Mouse (Mus musculus) limb, embryonic 13.5 days (tissue): ENCODE measurements at regions not wholly inside any gene's neighbourhood (a gene's known extent, or its start where the extent isn't known, plus 50 kb on each side); places are given as distances from the start of the nearest gene placed in this dataset.
A peak's percentile ranks its signal among the peaks of the same experiment; 100 is the strongest.

ENCODE experiments used
- ATAC-seq: fragments of 200-750 bp; cut with Nextera tagmentation; 2 replicates; pipeline ENCODE4 v1.8.0; 2017; ENCODE audit warnings: low read depth, moderate number of reproducible peaks, moderate TSS enrichment; ENCODE audit not compliant: low FRiP score
- H3K27ac ChIP-seq: fragments of 300-500 bp; sonication (generic); 2 replicates; pipeline ENCODE4 v1.5.1; 2015; ENCODE audit warnings: inconsistent platforms, mild to moderate bottlenecking, moderate library complexity
- H3K27me3 ChIP-seq: fragments of 300-500 bp; sonication (generic); 2 replicates; pipeline ENCODE4 v1.6.1; 2015; ENCODE audit warnings: mild to moderate bottlenecking, inconsistent platforms
- H3K36me3 ChIP-seq: fragments of 300-500 bp; sonication (generic); 2 replicates; pipeline ENCODE4 v1.6.1; 2015; ENCODE audit warnings: inconsistent platforms, mild to moderate bottlenecking, moderate library complexity
- H3K4me1 ChIP-seq: fragments of 300-500 bp; sonication (generic); 2 replicates; pipeline ENCODE4 v1.6.1; 2015; ENCODE audit warnings: inconsistent platforms
- H3K4me2 ChIP-seq: fragments of 300-500 bp; sonication (generic); replicated peaks from 2 replicates; pipeline ENCODE4 v1.6.1; 2015; ENCODE audit warnings: inconsistent platforms, mild to moderate bottlenecking, moderate library complexity
- H3K4me3 ChIP-seq: fragments of 300-500 bp; sonication (generic); 2 replicates; pipeline ENCODE4 v1.5.1; 2015; ENCODE audit warnings: moderate library complexity, mild to moderate bottlenecking, inconsistent platforms
- H3K9ac ChIP-seq: fragments of 300-500 bp; sonication (generic); 2 replicates; pipeline ENCODE4 v1.6.1; 2015; ENCODE audit warnings: mild to moderate bottlenecking, inconsistent platforms
- H3K9me3 ChIP-seq: fragments of 300-500 bp; sonication (generic); 2 replicates; pipeline ENCODE4 v1.6.1; 2016; ENCODE audit warnings: inconsistent platforms
- WGBS: fragments of 180-500 bp; shearing (Covaris S2); methylation state at CpG from one replicate; pipeline ENCODE4 v1.1.7; 2015; 5-methylcytosine and 5-hydroxymethylcytosine counted together

DNA sequence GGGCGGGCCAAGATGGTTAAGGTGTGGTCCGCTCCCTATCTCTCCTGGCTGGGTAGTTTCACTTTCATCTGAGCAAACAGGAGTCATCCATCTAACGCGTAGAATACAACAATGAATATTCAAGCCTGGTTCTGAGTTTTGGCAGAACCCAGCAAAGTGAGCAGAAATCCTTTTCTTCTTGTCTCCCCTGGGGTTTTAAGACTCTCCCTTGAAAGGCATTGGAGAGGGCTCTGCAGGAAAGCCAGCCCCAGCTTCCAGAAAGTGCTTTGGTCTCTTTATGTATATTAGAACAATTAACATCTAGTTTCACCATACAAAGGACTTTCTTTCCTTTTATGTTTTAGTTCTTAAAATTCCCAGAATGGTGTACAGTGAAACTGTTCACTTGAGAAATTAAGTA lies 458.5 kb upstream of the Gm765 start:
- no peak overlapping the region for H3K4me3 ChIP-seq
- H3K4me1 ChIP-seq = peaks cover 34% of the 10 kb centered on the region
- no peaks in the 10 kb centered on the region for H3K9me3 ChIP-seq
- H3K27ac ChIP-seq = no peak overlapping the region
- no peaks in the 10 kb centered on the region for H3K27me3 ChIP-seq
- ATAC-seq = no peak
- H3K4me2 ChIP-seq = no peak overlapping the region
- no peaks in the 10 kb centered on the region for H3K36me3 ChIP-seq
- 74% methylated on average over 4 of the region's 4 CpGs for WGBS
- H3K9ac ChIP-seq = no peak overlapping the region

DNA sequence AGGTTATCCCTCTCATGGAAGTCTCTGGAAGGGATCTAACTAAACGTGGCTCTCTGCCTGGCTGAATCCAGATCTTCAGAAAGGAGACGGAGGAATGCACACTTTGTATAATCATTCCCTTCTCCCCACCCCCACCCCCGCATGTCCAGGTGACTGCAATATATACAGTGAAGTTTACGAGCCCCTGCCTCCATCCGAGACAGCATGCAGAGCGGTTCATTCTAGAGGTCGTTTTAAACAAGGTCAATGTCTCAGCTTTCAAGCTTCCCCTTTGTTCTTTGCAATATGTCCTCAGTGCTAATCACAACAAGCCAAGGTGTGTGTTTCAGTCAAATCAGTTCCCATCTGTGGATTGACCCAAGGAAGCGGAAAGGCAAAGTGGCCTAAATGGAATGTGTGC lies 457.5 kb upstream of the Gm765 start:
- H3K9ac ChIP-seq = no peak overlapping the region
- no peak for ATAC-seq
- no peaks in the 10 kb centered on the region for H3K9me3 ChIP-seq
- no peaks in the 10 kb centered on the region for H3K36me3 ChIP-seq
- peaks cover 34% of the 10 kb centered on the region for H3K4me1 ChIP-seq
- no peak overlapping the region for H3K4me3 ChIP-seq
- WGBS = 20% methylated on average over 8 of the region's 8 CpGs
- no peak overlapping the region for H3K27ac ChIP-seq
- H3K27me3 ChIP-seq = no peaks in the 10 kb centered on the region
- no peak overlapping the region for H3K4me2 ChIP-seq

DNA sequence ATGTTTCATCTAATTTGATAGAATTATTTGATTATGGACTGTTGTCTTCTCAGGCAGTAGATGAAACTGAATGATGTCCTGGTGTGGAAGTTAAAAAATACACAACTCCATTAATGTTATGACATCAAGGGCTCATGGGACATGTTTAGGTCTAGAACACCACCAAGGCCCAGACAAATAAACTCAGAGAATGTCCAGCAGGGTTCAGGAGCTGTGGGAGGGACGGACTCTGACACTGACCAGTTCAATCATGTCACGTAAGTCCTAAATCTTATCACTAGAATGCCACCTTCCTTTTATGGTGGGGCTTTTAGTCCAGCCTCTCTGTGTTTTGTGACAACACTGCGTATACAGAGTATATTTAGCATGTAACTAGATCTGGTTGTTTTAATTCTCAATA lies 455.2 kb upstream of the Gm765 start:
- Histone ChIP-seq H3K4me1 (peaks cover 34% of the 10 kb centered on the region), H3K9me3 (no peaks in the 10 kb centered on the region), H3K9ac (no peak overlapping the region), H3K27ac (no peak overlapping the region), H3K27me3 (no peaks in the 10 kb centered on the region), H3K36me3 (no peaks in the 10 kb centered on the region), H3K4me2 (no peak overlapping the region), H3K4me3 (no peak overlapping the region)
- 80% methylated on average over 3 of the region's 3 CpGs for WGBS
- ATAC-seq = no peak

DNA sequence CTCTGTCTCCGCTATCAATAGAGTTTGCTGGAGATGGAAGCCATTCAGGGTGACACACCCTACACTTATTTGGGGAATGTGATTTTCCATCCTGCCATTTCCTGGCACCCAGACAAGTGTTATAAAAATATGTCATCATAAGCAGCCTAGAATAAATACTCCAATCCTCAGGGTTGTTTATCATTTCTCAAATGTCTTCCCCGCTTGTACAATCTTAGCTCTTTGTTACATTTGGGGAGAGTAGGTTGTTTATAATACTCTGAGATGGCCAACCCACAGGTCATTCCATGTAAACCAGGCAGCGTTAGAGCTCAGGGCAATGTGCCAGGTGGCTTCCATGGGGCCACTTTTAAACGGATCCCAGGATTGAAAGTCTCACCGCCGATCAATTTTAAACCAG lies 454.8 kb upstream of the Gm765 start:
- peaks cover 34% of the 10 kb centered on the region for H3K4me1 ChIP-seq
- H3K36me3 ChIP-seq = no peaks in the 10 kb centered on the region
- H3K27ac ChIP-seq = no peak overlapping the region
- H3K9me3 ChIP-seq = no peaks in the 10 kb centered on the region
- no peak overlapping the region for H3K4me2 ChIP-seq
- ATAC-seq = no peak
- 71% methylated on average over 6 of the region's 6 CpGs for WGBS
- H3K27me3 ChIP-seq = no peaks in the 10 kb centered on the region
- H3K4me3 ChIP-seq = no peak overlapping the region
- no peak overlapping the region for H3K9ac ChIP-seq

DNA sequence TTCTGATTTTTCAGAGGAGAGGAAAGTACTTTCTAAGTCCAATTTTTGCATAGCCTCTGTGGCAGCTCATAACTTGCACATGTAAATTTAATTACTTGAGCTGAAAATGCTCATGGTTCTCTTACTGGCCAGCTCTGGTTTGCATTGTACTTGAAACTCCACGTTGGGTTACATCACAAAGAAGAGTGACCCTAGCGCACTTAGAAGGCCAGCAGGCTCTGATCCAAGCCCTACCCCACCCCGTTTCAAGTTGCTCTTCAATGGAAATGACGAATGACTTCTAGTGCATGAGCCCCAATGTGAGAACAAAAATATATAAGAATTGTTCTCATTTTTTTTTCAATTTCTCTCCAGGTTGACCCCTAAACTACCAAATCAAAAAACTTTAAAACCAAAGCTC lies 454.1 kb upstream of the Gm765 start:
- WGBS = 62% methylated on average over 4 of the region's 4 CpGs
- Histone ChIP-seq H3K36me3 (no peaks in the 10 kb centered on the region), H3K27ac (no peak overlapping the region), H3K4me3 (no peak overlapping the region), H3K4me1 (peaks cover 29% of the 10 kb centered on the region), H3K27me3 (no peaks in the 10 kb centered on the region), H3K4me2 (no peak overlapping the region), H3K9ac (no peak overlapping the region), H3K9me3 (no peaks in the 10 kb centered on the region)
- no peak for ATAC-seq

DNA sequence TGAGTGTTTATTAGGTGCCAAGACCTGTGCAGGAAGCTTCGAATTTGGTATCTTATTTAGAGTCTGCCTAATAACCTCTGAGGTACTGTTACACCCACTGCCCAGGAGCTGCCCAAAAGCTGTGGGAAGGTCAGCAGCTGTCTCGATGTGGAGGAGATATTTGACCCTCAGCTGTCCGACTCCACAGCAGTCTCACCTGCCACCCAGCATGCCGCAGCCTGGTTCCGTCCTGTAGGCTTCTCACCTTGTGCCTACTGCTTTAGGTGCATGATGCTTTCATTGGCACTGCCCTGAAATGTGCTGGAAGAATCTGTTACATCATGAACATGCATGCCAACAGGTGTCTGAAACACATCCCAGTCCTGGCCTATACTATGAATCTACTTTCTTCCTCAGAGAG lies 444.9 kb upstream of the Gm765 start:
- WGBS = 52% methylated on average over 5 of the region's 5 CpGs
- no peak for ATAC-seq
- no peak overlapping the region for H3K27ac ChIP-seq

DNA sequence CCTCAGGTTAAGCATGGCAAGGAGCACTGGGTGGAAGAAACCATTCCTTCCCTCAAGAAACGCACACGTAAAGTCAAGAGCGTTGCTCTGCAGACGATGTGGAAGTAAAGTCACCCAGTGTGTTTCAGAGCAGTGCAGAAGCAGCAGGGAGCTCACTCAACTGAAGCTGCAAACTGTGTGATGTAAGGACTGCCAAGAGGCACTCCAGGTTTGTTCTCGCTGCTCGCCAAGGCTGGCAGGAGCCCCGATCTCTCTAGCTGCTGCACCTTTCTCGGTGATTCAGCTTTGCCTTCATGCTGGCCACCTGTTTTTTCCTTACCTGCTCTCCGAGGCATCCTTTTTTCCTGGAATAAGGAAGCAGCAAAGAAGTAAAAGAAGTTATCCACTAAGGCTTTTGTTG lies 439.5 kb upstream of the Gm765 start:
- no peak overlapping the region for H3K27ac ChIP-seq
- peaks cover 17% of the 10 kb centered on the region for H3K4me1 ChIP-seq
- H3K4me2 ChIP-seq = no peak overlapping the region
- no peak for ATAC-seq
- H3K9me3 ChIP-seq = no peaks in the 10 kb centered on the region
- H3K27me3 ChIP-seq = peaks cover 4% of the 10 kb centered on the region; the same call in 1 of the 2 replicates
- 79% methylated on average over 9 of the region's 9 CpGs for WGBS
- H3K9ac ChIP-seq = no peak overlapping the region
- no peaks in the 10 kb centered on the region for H3K36me3 ChIP-seq
- H3K4me3 ChIP-seq = no peak overlapping the region

More for the DNA sequence above, 444.9 kb upstream of the Gm765 start:
- Histone ChIP-seq H3K4me3 (no peak overlapping the region), H3K4me1 (peaks cover 21% of the 10 kb centered on the region), H3K27me3 (no peaks in the 10 kb centered on the region; the same call in 1 of the 2 replicates), H3K9ac (no peak overlapping the region), H3K4me2 (no peak overlapping the region), H3K9me3 (no peaks in the 10 kb centered on the region), H3K36me3 (no peaks in the 10 kb centered on the region)

DNA sequence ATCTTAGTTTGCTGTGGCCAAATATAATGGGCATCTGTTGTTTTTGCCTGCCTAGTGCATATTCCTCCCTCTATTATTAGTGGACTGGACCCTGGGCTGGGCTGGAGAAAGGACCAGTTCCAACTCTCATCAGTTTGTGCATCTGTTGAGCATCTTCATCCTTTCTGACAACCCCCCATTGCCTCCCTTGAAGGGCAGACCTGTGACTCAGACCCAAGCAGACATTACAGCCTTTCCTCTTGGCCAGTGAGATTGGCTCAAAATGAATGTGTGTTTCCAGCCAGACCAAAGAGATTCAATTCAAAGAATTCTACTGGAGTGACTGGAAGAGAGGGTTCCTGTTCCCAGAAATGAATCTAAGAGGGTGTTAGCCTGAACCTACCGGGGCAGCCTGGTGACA lies 433.2 kb upstream of the Gm765 start:
- Histone ChIP-seq H3K4me1 (no peaks in the 10 kb centered on the region), H3K27me3 (no peaks in the 10 kb centered on the region), H3K9ac (no peak overlapping the region), H3K36me3 (no peaks in the 10 kb centered on the region), H3K9me3 (no peaks in the 10 kb centered on the region), H3K27ac (no peak overlapping the region), H3K4me2 (no peak overlapping the region), H3K4me3 (no peak overlapping the region)
- no peak for ATAC-seq
- 93% methylated on average over 1 of the region's 1 CpGs for WGBS

DNA sequence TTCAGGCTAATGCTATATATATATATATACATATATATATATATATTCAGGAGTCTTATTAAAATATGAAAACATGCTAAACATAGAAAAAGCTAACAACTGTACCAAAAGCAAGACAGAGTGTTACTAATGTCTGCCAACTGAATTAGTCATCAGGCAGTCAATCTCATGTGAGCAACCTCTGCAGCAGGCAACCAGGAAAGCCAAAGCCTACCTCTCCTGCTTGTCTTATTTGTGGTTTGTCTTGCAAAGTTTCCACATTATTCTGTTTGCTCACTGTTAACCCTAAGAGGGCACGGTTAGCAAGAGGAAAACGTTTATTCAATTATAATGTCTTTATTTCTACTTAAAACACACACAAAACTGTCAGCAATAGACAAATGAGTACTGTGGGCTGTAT lies 427.4 kb upstream of the Gm765 start:
- no peaks in the 10 kb centered on the region for H3K9me3 ChIP-seq
- H3K9ac ChIP-seq = no peak overlapping the region
- no peak for ATAC-seq
- WGBS = 59% methylated on average over 2 of the region's 2 CpGs
- H3K4me3 ChIP-seq = no peak overlapping the region
- H3K27ac ChIP-seq = no peak overlapping the region
- peaks cover 18% of the 10 kb centered on the region for H3K4me1 ChIP-seq
- H3K4me2 ChIP-seq = no peak overlapping the region
- H3K36me3 ChIP-seq = no peaks in the 10 kb centered on the region
- H3K27me3 ChIP-seq = peaks cover 3% of the 10 kb centered on the region; the same call in 1 of the 2 replicates

DNA sequence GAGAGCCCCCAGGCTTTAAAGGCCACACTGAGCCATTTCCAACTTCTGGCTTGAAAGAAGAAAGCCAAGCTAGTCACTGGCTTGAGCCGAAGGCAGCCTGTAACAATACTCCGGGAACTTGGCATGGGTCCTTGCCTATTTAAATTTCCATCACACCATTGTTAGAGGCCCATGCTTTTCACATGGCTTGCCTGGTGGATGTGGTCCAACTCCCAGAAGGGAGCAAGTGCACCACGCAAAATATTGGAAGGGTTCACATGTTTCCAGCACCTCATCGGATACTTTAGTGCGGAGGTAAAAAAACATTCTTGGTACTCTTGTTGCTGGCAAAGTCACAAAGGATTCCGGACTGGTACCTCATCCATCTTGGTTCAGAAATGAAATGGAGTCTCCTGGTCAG lies 426.8 kb upstream of the Gm765 start:
- 56% methylated on average over 6 of the region's 6 CpGs for WGBS
- Histone ChIP-seq H3K4me3 (no peak overlapping the region), H3K27ac (peak overlapping the region; percentile 65)

DNA sequence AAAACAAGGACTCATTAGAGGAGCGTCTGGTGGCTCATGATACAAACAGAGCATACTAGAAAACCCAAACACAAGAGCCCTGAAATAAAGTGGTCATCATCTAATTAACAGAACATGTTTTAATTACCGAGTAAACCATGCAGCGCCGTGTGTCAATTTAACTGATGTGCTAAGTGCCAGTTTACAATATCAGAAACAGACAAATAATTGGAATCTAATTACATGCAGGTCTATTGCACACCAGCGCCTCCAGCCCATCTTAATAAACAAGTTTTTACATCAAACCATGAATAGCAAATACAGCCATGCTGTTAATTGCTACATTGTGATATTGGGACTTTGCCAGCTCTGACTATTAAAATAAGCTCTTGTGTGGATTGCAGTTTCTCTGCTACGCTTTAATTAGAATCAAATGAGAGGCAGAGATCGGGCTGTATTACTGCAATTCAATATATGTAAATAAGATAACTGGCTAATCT lies 425.3 kb upstream of the Gm765 start:
- Histone ChIP-seq H3K9me3 (no peaks in the 10 kb centered on the region), H3K4me1 (peaks cover 18% of the 10 kb centered on the region), H3K36me3 (no peaks in the 10 kb centered on the region), H3K27me3 (peaks cover 3% of the 10 kb centered on the region; the same call in 1 of the 2 replicates), H3K9ac (no peak overlapping the region), H3K4me2 (no peak overlapping the region), H3K27ac (no peak overlapping the region), H3K4me3 (no peak overlapping the region)
- no peak for ATAC-seq
- WGBS = 46% methylated on average over 7 of the region's 7 CpGs

More for the DNA sequence above, 426.8 kb upstream of the Gm765 start:
- Histone ChIP-seq H3K36me3 (no peaks in the 10 kb centered on the region), H3K9me3 (no peaks in the 10 kb centered on the region), H3K9ac (no peak overlapping the region), H3K4me2 (no peak overlapping the region), H3K27me3 (peaks cover 3% of the 10 kb centered on the region; the same call in 1 of the 2 replicates), H3K4me1 (peaks cover 18% of the 10 kb centered on the region)
- ATAC-seq = peak; percentile 59; the same call in 1 of the 2 replicates

DNA sequence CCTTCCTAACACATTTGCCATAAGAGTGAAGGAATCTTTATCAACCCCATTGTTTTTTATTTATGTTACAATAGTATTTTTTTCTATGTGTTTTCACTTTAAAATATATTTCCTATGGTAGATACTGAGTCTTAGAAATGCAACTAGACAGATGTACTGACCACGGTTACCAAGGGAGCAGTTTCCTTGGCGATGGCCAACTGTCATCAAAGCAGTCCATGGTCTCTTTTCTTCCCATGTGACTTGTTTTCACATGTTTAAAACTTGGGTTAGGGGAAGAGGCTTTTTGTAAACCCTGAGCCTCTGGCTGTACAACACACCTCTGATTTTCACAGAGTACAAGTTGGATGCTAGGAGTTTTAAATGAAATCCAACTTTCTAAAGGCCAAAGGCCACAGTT lies 411.9 kb upstream of the Gm765 start:
- no peak overlapping the region for H3K27ac ChIP-seq
- no peak overlapping the region for H3K4me3 ChIP-seq
- no peak overlapping the region for H3K9ac ChIP-seq
- no peaks in the 10 kb centered on the region for H3K9me3 ChIP-seq
- H3K36me3 ChIP-seq = no peaks in the 10 kb centered on the region
- ATAC-seq = no peak
- WGBS = 80% methylated on average over 2 of the region's 2 CpGs
- H3K4me2 ChIP-seq = no peak overlapping the region
- H3K4me1 ChIP-seq = no peaks in the 10 kb centered on the region
- H3K27me3 ChIP-seq = no peaks in the 10 kb centered on the region

DNA sequence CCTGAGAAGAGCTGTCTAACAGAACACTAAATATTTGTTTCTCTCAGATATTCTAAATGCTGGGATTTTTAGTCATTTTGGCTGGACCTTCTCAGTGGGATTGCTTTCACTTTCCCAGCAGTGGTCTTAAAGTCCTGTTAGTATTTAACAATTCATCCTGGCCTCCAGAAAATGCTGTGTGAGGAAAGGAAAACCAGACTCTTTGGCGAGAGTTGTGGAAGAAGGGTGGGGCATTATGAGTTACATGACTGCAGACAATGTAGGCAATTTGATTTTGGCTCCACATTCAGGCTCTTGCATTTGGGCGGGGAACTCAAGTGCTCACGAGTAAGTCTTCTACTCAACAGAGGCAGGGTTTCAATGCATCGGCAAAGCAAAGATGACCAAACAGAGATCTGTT lies 406.1 kb upstream of the Gm765 start:
- H3K27ac ChIP-seq = no peak overlapping the region
- 78% methylated on average over 4 of the region's 4 CpGs for WGBS
- ATAC-seq = no peak

More for the DNA sequence above, 406.1 kb upstream of the Gm765 start:
- no peak overlapping the region for H3K4me3 ChIP-seq
- H3K9ac ChIP-seq = no peak overlapping the region
- H3K36me3 ChIP-seq = no peaks in the 10 kb centered on the region
- H3K4me1 ChIP-seq = peaks cover 18% of the 10 kb centered on the region
- no peaks in the 10 kb centered on the region for H3K9me3 ChIP-seq
- H3K4me2 ChIP-seq = no peak overlapping the region
- H3K27me3 ChIP-seq = no peaks in the 10 kb centered on the region
